9 mouse cellular contexts compared by ENCODE assay signal in genomic region chr11:43775469-43776323, GRCm38 (mm10). TPM values are rescaled to one million over a fixed set of nuclear protein-coding genes. Genes with fewer than 3 reads are reported as not detected.
DNase-seq lines count a peak whose midpoint lies in the region; ATAC-seq and TF ChIP-seq lines count a peak whose summit lies in the region.
"Had no signal": no experiment of that assay in that cellular context is flagged by ENCODE, and none has a peak within 500 bp of the region (broad histone marks: within the 10 kb centered on the region; RNA-seq: fewer than 3 reads in every experiment).

No protein-coding gene starts in this region.

- peak overlapping the region; percentile 28; the same call in 1 of the 2 replicates for H3K4me3 ChIP-seq in layer of hippocampus, adult 2 months
- peak overlapping the region; percentile 42 for H3K4me3 ChIP-seq in heart, embryonic 16.5 days (ENCODE audit: low read length)
- H3K4me3 ChIP-seq in midbrain, embryonic 15.5 days = peak overlapping the region; percentile 42

- H3K4me1 ChIP-seq in heart, embryonic 16.5 days (ENCODE audit: control insufficient read depth, insufficient read depth, low read length) = 0 out of 2 replicates have a peak, but pooled peaks cover 4% of the 10 kb centered on the region
- H3K4me1 ChIP-seq in midbrain, embryonic 15.5 days = peaks cover 6% of the 10 kb centered on the region

- DNase-seq in layer of hippocampus, adult 2 months (ENCODE audit: low spot score in 2 of 2) = no peak
- no peak for DNase-seq in layer of hippocampus, postnatal 25 days (ENCODE audit: extremely low spot score in 1 of 2, low spot score in 1 of 2)
- peak; percentile 31 to 33 for DNase-seq in adrenal gland, postnatal 36 days
- peak; percentile 62 to 72 for DNase-seq in kidney, postnatal 4 days
- DNase-seq in right cerebral cortex, postnatal 14 days = no peak
- DNase-seq in spleen, postnatal 36 days (ENCODE audit: low spot score in 2 of 2) = no peak

- no peaks in the 10 kb centered on the region for H3K9me3 ChIP-seq in heart, embryonic 16.5 days (replicated peaks; ENCODE audit: control insufficient read depth, low read length)
- no peaks in the 10 kb centered on the region for H3K9me3 ChIP-seq in midbrain, embryonic 15.5 days

- TF ChIP-seq CTCF in layer of hippocampus, adult 2 months (conservative IDR thresholded peaks at IDR 0.05) = no peak

- peak; percentile 69 for ATAC-seq in heart, embryonic 16.5 days (replicated peaks; ENCODE audit: extremely low read depth, insufficient read depth, low FRiP score)
- ATAC-seq in midbrain, embryonic 15.5 days (replicated peaks) = peak; percentile 74; the same call in 1 of the 2 replicates
- ATAC-seq: Patski had no signal

- H3K36me3 ChIP-seq in heart, embryonic 16.5 days (ENCODE audit: control insufficient read depth, insufficient read depth) = no peaks in the 10 kb centered on the region
- no peaks in the 10 kb centered on the region for H3K36me3 ChIP-seq in midbrain, embryonic 15.5 days (replicated peaks)

- peak overlapping the region; percentile 55 for H3K9ac ChIP-seq in heart, embryonic 16.5 days (ENCODE audit: low read length)
- peak overlapping the region; percentile 30; the same call in 1 of the 2 replicates for H3K9ac ChIP-seq in midbrain, embryonic 15.5 days

- H3K27ac ChIP-seq in layer of hippocampus, adult 2 months = no peak overlapping the region
- H3K27ac ChIP-seq in heart, embryonic 16.5 days (ENCODE audit: low read length) = no peak overlapping the region
- no peak overlapping the region for H3K27ac ChIP-seq in midbrain, embryonic 15.5 days

- WGBS in heart, embryonic 16.5 days = 16% methylated on average over 63 of the region's 63 CpGs
- 13% methylated on average over 63 of the region's 63 CpGs for WGBS in midbrain, embryonic 15.5 days

- H3K4me2 ChIP-seq in heart, embryonic 16.5 days (ENCODE audit: low read depth, low read length) = peak overlapping the region; percentile 62
- H3K4me2 ChIP-seq in midbrain, embryonic 15.5 days = peak overlapping the region; percentile 64

- H3K27me3 ChIP-seq in heart, embryonic 16.5 days (ENCODE audit: control insufficient read depth, insufficient read depth, low read length) = peaks cover 5% of the 10 kb centered on the region
- peaks cover 13% of the 10 kb centered on the region; the same call in 1 of the 2 replicates for H3K27me3 ChIP-seq in midbrain, embryonic 15.5 days (replicated peaks)
- H3K27me3 ChIP-seq: Patski had no signal

RNA-seq across cellular contexts. Expression of gene Ttc1, which starts 27.9 kb away (rescaled TPM):
- 10 to 100 TPM; 55.1 to 58.2 TPM for total RNA-seq in layer of hippocampus, adult 2 months (2021)
- total RNA-seq in layer of hippocampus, postnatal 25 days (2021) = 10 to 100 TPM; 45.5 to 56.4 TPM
- 10 to 100 TPM; 60.6 to 66.6 TPM for total RNA-seq in adrenal gland, postnatal 36 days (2021)
- 50.1 and 54.9 TPM in 2 replicates for polyA plus RNA-seq in heart, embryonic 16.5 days (2015; fragmentation: Nextera tagmentation; extraction: Ambion mirVana)
- 73.8 and 77.8 TPM in 2 replicates for polyA plus RNA-seq in midbrain, embryonic 15.5 days (2015; fragmentation: Nextera tagmentation; extraction: Ambion mirVana)

Comparison
In these comparisons a context has a peak if more than half of its experiments do, and no peak if none do; other contexts are left out.
1. DNase-seq: peak in adrenal gland, postnatal 36 days (2 of 2) and kidney, postnatal 4 days (2 of 2); none in layer of hippocampus, adult 2 months (0 of 2), layer of hippocampus, postnatal 25 days (0 of 2), right cerebral cortex, postnatal 14 days (single experiment) and spleen, postnatal 36 days (0 of 2).
2. Peak in every context shown above with its lines, with median percentiles within 50 percentile points of each other: H3K4me3 ChIP-seq.